Mouse (Mus musculus): ENCODE measurements around the gene Shisal2b. TPM values are rescaled to one million over a fixed set of nuclear protein-coding genes. Genes with fewer than 3 reads are reported as not detected.

Gene Shisal2b
- polyA plus RNA-seq, 1 experiment from 2014 or later: 1.9 TPM

DNA sequence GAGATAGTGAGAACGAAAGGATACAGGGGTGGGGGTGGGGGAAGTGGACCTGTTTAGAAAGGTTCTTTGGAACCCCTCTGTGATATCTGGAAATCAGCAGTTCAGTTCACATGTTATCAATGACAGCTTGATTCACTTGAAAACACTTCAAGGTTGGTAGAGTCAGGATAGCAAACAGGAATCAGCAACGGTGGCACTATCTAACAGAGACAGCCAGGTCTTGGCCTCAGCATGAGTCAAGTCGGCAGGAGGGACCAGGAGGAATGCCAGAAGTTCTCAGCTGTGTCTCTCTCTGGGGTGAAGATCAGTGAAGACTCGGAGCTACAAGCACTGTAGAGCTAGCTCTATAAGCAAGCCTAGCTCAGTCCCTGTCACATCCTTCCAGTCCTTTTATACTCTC is 14.8 kb upstream of the Shisal2b start:
- Histone ChIP-seq H3K27ac (ENCODE audit: low read length) (no peak overlapping the region), H3K4me1 (ENCODE audit: control insufficient read depth, insufficient read depth, low read length) (no peaks in the 10 kb centered on the region), H3K9me3 (replicated peaks; ENCODE audit: control insufficient read depth, low read length, poor library complexity, severe bottlenecking) (no peaks in the 10 kb centered on the region), H3K4me3 (ENCODE audit: low read depth, low read length) (no peak overlapping the region), H3K27me3 (ENCODE audit: control insufficient read depth, insufficient read depth, low read depth, low read length) (no peaks in the 10 kb centered on the region), H3K36me3 (ENCODE audit: control insufficient read depth, insufficient read depth, low read length) (no peaks in the 10 kb centered on the region), H3K9ac (ENCODE audit: low read depth, low read length) (no peak overlapping the region), H3K4me2 (ENCODE audit: low read length) (no peak overlapping the region)
- 81% methylated on average over 4 of the region's 4 CpGs for WGBS
- ATAC-seq: no peak

DNA sequence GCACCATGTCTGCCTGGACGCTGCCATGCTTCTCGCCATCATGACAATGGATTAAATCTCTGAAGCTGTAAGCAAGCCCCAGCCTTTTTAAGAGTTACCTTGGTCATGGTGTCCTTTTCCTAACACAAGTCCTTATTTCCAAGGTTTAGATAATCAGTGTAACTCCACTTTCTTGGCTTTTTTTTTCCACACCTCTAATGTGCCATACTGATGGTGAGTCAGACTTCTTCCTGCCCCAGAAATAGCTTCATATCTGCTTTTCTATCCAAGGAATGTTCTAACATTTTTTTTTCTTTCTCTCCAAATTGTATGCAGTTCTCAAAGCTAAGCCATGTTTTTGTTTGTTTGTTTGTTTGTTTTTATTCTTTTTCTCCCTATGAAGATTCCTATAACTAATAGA is 6.2 kb upstream of the Shisal2b start:
- H3K4me1 ChIP-seq (ENCODE audit: control insufficient read depth, insufficient read depth, low read length): no peaks in the 10 kb centered on the region
- H3K36me3 ChIP-seq (ENCODE audit: control insufficient read depth, insufficient read depth, low read length): no peaks in the 10 kb centered on the region
- no peak overlapping the region for H3K27ac ChIP-seq (ENCODE audit: low read length)
- H3K27me3 ChIP-seq (ENCODE audit: control insufficient read depth, insufficient read depth, low read depth, low read length): peaks cover 3% of the 10 kb centered on the region
- no peak overlapping the region for H3K4me2 ChIP-seq (ENCODE audit: low read length)
- no peaks in the 10 kb centered on the region for H3K9me3 ChIP-seq (replicated peaks; ENCODE audit: control insufficient read depth, low read length, poor library complexity, severe bottlenecking)
- WGBS: 94% methylated on average over 2 of the region's 2 CpGs
- ATAC-seq: no peak
- no peak overlapping the region for H3K4me3 ChIP-seq (ENCODE audit: low read depth, low read length)
- no peak overlapping the region for H3K9ac ChIP-seq (ENCODE audit: low read depth, low read length)

DNA sequence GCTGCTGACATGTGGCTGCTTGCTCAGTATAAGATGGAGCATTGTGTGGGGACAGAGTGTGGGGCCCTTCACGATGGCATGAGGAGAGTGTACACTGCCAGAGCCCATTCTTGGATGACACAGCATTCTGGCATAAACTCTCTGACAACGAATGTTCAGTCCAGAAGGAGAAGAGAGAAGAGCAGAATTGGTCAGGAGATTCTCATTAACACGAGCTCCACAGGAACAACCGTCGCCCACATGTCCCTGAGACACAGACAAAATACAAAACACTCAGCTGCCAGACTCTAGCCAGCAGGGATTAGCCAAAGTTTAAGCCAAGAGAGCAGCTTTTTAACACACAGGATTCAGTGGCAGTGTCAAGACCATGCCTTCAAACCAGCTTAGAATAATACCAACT is 3.0 kb upstream of the Shisal2b start:
- WGBS: 74% methylated on average over 5 of the region's 5 CpGs
- Histone ChIP-seq H3K9ac (ENCODE audit: low read depth, low read length) (no peak overlapping the region), H3K36me3 (ENCODE audit: control insufficient read depth, insufficient read depth, low read length) (no peaks in the 10 kb centered on the region), H3K4me2 (ENCODE audit: low read length) (no peak overlapping the region), H3K27ac (ENCODE audit: low read length) (no peak overlapping the region), H3K27me3 (ENCODE audit: control insufficient read depth, insufficient read depth, low read depth, low read length) (peaks cover 3% of the 10 kb centered on the region), H3K4me3 (ENCODE audit: low read depth, low read length) (no peak overlapping the region), H3K9me3 (replicated peaks; ENCODE audit: control insufficient read depth, low read length, poor library complexity, severe bottlenecking) (no peaks in the 10 kb centered on the region), H3K4me1 (ENCODE audit: control insufficient read depth, insufficient read depth, low read length) (0 out of 2 replicates have a peak, but pooled peaks cover 4% of the 10 kb centered on the region)
- no peak for ATAC-seq

DNA sequence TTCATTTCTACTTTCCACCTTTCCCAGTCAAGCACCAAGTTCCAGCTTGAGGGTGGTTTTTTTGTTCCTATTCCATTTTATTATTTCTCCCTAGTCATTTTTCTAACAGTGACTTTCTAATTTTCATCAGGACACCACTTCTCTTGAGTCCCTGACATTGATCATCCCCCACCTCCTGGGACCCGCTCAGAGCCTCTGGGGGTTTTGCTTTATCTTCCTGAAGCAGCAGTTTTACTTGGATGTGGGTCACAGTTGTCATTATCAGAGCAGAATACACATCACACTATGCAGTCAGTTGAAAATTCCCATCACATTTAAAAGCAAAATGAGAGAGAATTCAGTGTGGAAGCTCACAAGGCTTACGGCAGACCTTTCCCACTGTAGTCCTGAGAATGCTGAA is 10.0 kb downstream of the Shisal2b start:
- H3K4me3 ChIP-seq (ENCODE audit: low read depth, low read length): no peak overlapping the region
- H3K4me2 ChIP-seq (ENCODE audit: low read length): no peak overlapping the region
- peak; percentile 56; the same call in 1 of the 2 replicates for ATAC-seq
- no peaks in the 10 kb centered on the region for H3K27me3 ChIP-seq (ENCODE audit: control insufficient read depth, insufficient read depth, low read depth, low read length)
- no peak overlapping the region for H3K9ac ChIP-seq (ENCODE audit: low read depth, low read length)
- 73% methylated on average over 2 of the region's 2 CpGs for WGBS
- no peaks in the 10 kb centered on the region for H3K36me3 ChIP-seq (ENCODE audit: control insufficient read depth, insufficient read depth, low read length)
- H3K27ac ChIP-seq (ENCODE audit: low read length): no peak overlapping the region
- H3K9me3 ChIP-seq (replicated peaks; ENCODE audit: control insufficient read depth, low read length, poor library complexity, severe bottlenecking): no peaks in the 10 kb centered on the region
- H3K4me1 ChIP-seq (ENCODE audit: control insufficient read depth, insufficient read depth, low read length): no peaks in the 10 kb centered on the region

DNA sequence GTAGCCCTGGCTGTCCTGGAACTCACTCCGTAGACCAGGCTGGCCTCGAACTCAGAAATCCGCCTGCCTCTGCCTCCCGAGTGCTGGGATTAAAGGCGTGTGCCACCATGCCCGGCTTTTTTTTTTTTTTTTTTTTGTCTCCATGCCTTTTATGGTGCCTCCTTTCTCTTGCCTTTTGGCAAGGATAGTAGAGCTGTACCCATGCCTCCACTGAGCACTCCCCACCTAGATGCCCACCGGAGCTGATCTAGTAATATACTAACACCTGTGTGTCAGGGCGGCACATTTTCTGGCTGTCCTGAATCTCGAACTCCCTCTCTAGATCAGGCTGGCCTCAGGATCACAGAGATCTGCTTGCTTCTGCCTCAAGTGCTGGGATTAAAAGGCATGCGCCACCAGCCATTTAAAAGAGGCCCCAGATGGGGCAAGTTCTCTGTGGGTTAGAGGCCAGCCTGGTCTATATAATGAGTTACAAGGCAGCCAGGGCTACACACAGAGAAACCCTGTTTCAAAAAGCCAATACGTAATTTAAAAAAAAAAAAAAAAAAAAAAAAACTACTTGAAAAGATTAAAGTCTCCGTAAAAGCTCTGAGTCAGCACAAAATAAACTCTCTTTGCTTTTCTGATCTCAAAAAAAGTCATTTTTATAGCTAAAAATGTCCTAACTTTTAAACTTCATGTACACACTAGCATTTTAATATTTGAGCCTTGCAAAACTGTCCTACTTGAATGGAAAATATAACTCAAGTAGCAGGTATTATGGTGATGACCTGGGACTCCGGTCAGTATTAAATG is 20.2 kb downstream of the Shisal2b start:
- H3K4me3 ChIP-seq (ENCODE audit: low read depth, low read length): no peak overlapping the region
- no peaks in the 10 kb centered on the region for H3K4me1 ChIP-seq (ENCODE audit: control insufficient read depth, insufficient read depth, low read length)
- H3K27ac ChIP-seq (ENCODE audit: low read length): no peak overlapping the region
- H3K27me3 ChIP-seq (ENCODE audit: control insufficient read depth, insufficient read depth, low read depth, low read length): no peaks in the 10 kb centered on the region
- 88% methylated on average over 9 of the region's 13 CpGs for WGBS
- H3K9me3 ChIP-seq (replicated peaks; ENCODE audit: control insufficient read depth, low read length, poor library complexity, severe bottlenecking): no peaks in the 10 kb centered on the region
- no peak for ATAC-seq
- no peaks in the 10 kb centered on the region for H3K36me3 ChIP-seq (ENCODE audit: control insufficient read depth, insufficient read depth, low read length)
- no peak overlapping the region for H3K9ac ChIP-seq (ENCODE audit: low read depth, low read length)
- H3K4me2 ChIP-seq (ENCODE audit: low read length): no peak overlapping the region

DNA sequence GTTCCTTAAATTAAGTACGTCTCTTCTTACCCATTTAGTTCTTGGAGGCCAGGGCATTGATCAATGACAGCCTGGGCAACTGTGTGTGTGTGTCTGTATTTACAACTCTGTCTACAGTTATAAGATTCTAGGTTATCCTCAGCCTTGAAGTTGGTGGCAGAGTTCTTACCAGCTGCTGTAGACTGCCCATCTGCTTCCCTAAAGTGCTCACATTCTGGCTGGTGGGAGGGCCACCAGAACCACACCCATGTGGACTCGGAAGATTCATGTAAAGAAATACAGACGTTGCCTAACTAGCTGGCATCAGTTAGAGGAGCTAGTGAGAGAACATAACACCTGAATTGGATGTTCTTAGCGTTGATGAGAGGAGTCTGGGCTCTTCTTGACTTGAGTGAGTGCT is 21.8 kb downstream of the Shisal2b start:
- peaks cover 2% of the 10 kb centered on the region; the same call in 1 of the 2 replicates for H3K36me3 ChIP-seq (ENCODE audit: control insufficient read depth, insufficient read depth, low read length)
- no peak overlapping the region for H3K4me3 ChIP-seq (ENCODE audit: low read depth, low read length)
- H3K27me3 ChIP-seq (ENCODE audit: control insufficient read depth, insufficient read depth, low read depth, low read length): no peaks in the 10 kb centered on the region
- H3K9me3 ChIP-seq (replicated peaks; ENCODE audit: control insufficient read depth, low read length, poor library complexity, severe bottlenecking): no peaks in the 10 kb centered on the region
- H3K27ac ChIP-seq (ENCODE audit: low read length): no peak overlapping the region
- no peak for ATAC-seq
- no peak overlapping the region for H3K4me2 ChIP-seq (ENCODE audit: low read length)
- no peak overlapping the region for H3K9ac ChIP-seq (ENCODE audit: low read depth, low read length)
- no peaks in the 10 kb centered on the region for H3K4me1 ChIP-seq (ENCODE audit: control insufficient read depth, insufficient read depth, low read length)
- 87% methylated on average over 4 of the region's 4 CpGs for WGBS

DNA sequence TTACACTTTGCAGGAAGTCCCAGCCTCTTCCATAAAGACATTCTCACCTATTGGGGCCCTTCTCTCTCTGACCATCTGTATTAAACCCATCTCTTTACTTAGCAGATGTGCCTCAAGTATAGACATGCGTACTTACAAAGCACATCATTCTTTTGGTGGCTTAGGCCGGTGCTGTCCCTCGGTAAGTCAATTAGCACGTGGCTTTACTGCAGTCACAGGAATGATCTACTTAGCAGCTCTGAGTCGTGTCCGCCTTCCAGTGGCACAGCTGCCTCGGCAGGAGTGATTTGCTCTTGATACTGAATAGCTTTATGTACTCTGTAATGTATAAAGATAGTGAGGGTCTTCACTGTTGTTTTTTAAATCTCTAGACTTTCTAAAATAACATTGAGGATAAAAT is 26.1 kb downstream of the Shisal2b start:
- H3K9ac ChIP-seq (ENCODE audit: low read depth, low read length): no peak overlapping the region
- WGBS: 81% methylated on average over 7 of the region's 7 CpGs
- ATAC-seq: no peak

DNA sequence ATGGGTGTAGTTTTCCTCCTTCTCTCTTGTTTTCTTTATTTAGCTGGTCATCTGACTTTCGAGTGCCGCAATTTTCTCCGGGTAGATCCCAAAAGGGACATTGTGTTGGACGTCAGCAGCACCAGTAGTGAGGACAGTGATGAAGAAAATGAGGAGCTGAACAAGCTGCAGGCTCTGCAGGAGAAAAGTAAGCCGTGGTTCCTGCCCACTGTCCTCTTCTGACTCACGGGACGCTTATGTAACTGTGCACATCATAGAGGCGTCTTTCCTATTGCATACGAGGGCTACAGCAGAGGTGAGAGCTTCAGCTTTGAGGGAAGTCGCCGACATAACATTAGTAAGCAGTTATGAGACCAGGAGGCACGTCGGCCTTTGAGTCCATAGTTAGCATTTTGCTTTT is 30.9 kb downstream of the Shisal2b start:
- WGBS: 97% methylated on average over 13 of the region's 13 CpGs
- Histone ChIP-seq H3K9me3 (replicated peaks; ENCODE audit: control insufficient read depth, low read length, poor library complexity, severe bottlenecking) (no peaks in the 10 kb centered on the region), H3K4me2 (ENCODE audit: low read length) (no peak overlapping the region), H3K4me1 (ENCODE audit: control insufficient read depth, insufficient read depth, low read length) (no peaks in the 10 kb centered on the region), H3K4me3 (ENCODE audit: low read depth, low read length) (no peak overlapping the region), H3K27ac (ENCODE audit: low read length) (no peak overlapping the region), H3K36me3 (ENCODE audit: control insufficient read depth, insufficient read depth, low read length) (peaks cover 22% of the 10 kb centered on the region), H3K27me3 (ENCODE audit: control insufficient read depth, insufficient read depth, low read depth, low read length) (no peaks in the 10 kb centered on the region), H3K9ac (ENCODE audit: low read depth, low read length) (no peak overlapping the region)
- ATAC-seq: no peak

More for the DNA sequence above, 26.1 kb downstream of the Shisal2b start:
- Histone ChIP-seq H3K27me3 (ENCODE audit: control insufficient read depth, insufficient read depth, low read depth, low read length) (no peaks in the 10 kb centered on the region), H3K4me3 (ENCODE audit: low read depth, low read length) (no peak overlapping the region), H3K4me1 (ENCODE audit: control insufficient read depth, insufficient read depth, low read length) (no peaks in the 10 kb centered on the region), H3K36me3 (ENCODE audit: control insufficient read depth, insufficient read depth, low read length) (peaks cover 13% of the 10 kb centered on the region), H3K9me3 (replicated peaks; ENCODE audit: control insufficient read depth, low read length, poor library complexity, severe bottlenecking) (no peaks in the 10 kb centered on the region), H3K4me2 (ENCODE audit: low read length) (no peak overlapping the region), H3K27ac (ENCODE audit: low read length) (no peak overlapping the region)

DNA sequence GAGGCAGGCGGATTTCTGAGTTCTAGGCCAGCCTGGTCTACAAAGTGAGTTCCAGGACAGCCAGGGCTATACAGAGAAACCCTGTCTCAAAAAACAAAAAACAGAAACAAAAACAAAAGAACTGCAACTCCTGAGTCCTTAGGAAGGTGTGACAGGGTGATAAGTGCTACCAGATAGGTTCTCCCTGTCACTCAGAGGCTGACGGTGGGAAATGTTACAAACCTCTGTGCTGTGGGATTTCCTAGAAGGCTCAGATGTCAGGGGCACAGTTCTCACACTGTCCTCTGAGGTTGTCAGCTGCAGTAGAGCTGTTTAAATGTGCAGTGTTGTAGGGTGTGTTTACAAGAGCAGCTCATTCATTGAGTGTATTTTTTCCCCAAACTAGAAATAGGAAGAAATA is 38.2 kb downstream of the Shisal2b start:
- Histone ChIP-seq H3K27me3 (ENCODE audit: control insufficient read depth, insufficient read depth, low read depth, low read length) (no peaks in the 10 kb centered on the region), H3K9me3 (replicated peaks; ENCODE audit: control insufficient read depth, low read length, poor library complexity, severe bottlenecking) (no peaks in the 10 kb centered on the region), H3K4me1 (ENCODE audit: control insufficient read depth, insufficient read depth, low read length) (0 out of 2 replicates have a peak, but pooled peaks cover 4% of the 10 kb centered on the region), H3K4me2 (ENCODE audit: low read length) (no peak overlapping the region), H3K36me3 (ENCODE audit: control insufficient read depth, insufficient read depth, low read length) (peaks cover 11% of the 10 kb centered on the region), H3K4me3 (ENCODE audit: low read depth, low read length) (no peak overlapping the region), H3K9ac (ENCODE audit: low read depth, low read length) (no peak overlapping the region), H3K27ac (ENCODE audit: low read length) (no peak overlapping the region)
- WGBS: 94% methylated on average over 2 of the region's 2 CpGs
- no peak for ATAC-seq

All from midbrain, embryonic 16.5 days (tissue).